Mouse (Mus musculus): ENCODE measurements around the gene Gpr19. TPM values are rescaled to one million over a fixed set of nuclear protein-coding genes. Genes with fewer than 3 reads are reported as not detected.
A peak's percentile ranks its signal among the peaks of the same experiment; 100 is the strongest.

Gpr19 gene
- total RNA-seq, 2 experiments from 2014 or later = 24.1 to 24.7 TPM

GRCm38 (mm10) chr6:134854782-134855181 is 43.6 kb downstream of the Gpr19 start:
- no peak for DNase-seq (ENCODE audit: low spot score in 2 of 2)

- DNase-seq (ENCODE audit: low spot score in 2 of 2) = no peak
These were observed 48.4 kb downstream of the Gpr19 start for GRCm38 (mm10) chr6:134849985-134850384.

- DNase-seq (ENCODE audit: low spot score in 2 of 2) = no peak
These were observed 48.9 kb downstream of the Gpr19 start for GRCm38 (mm10) chr6:134849461-134849860.

GRCm38 (mm10) chr6:134848197-134848890 is 50.0 kb downstream of the Gpr19 start:
- no peak for DNase-seq (ENCODE audit: low spot score in 2 of 2)

GRCm38 (mm10) chr6:134847550-134847949 is 50.8 kb downstream of the Gpr19 start:
- DNase-seq (ENCODE audit: low spot score in 2 of 2) = no peak

GRCm38 (mm10) chr6:134846308-134846707 is 52.1 kb downstream of the Gpr19 start:
- no peak for DNase-seq (ENCODE audit: low spot score in 2 of 2)

- DNase-seq (ENCODE audit: low spot score in 2 of 2) = no peak
These were observed 52.7 kb downstream of the Gpr19 start for GRCm38 (mm10) chr6:134845726-134846125.

- DNase-seq (ENCODE audit: low spot score in 2 of 2) = no peak
These were observed 58.0 kb downstream of the Gpr19 start for GRCm38 (mm10) chr6:134840346-134840745.

GRCm38 (mm10) chr6:134838111-134838510 is 60.3 kb downstream of the Gpr19 start:
- DNase-seq (ENCODE audit: low spot score in 2 of 2) = no peak

GRCm38 (mm10) chr6:134834585-134835251 is 63.7 kb downstream of the Gpr19 start:
- no peak for DNase-seq (ENCODE audit: low spot score in 2 of 2)

GRCm38 (mm10) chr6:134830776-134831175 is 67.6 kb downstream of the Gpr19 start:
- DNase-seq (ENCODE audit: low spot score in 2 of 2) = no peak

- DNase-seq (ENCODE audit: low spot score in 2 of 2) = peak; percentile 100
These were observed 68.3 kb downstream of the Gpr19 start, which contains the start of gene Crebl2 for GRCm38 (mm10) chr6:134829786-134830700. TSS of gene Crebl2 (plus strand) at chr6:134830154.

- DNase-seq (ENCODE audit: low spot score in 2 of 2) = no peak
These were observed 75.5 kb downstream of the Gpr19 start for GRCm38 (mm10) chr6:134822844-134823243.

- no peak for DNase-seq (ENCODE audit: low spot score in 2 of 2)
These were observed 78.0 kb downstream of the Gpr19 start for GRCm38 (mm10) chr6:134820411-134820810.

GRCm38 (mm10) chr6:134819741-134820140 is 78.6 kb downstream of the Gpr19 start:
- no peak for DNase-seq (ENCODE audit: low spot score in 2 of 2)

Other genes with a start within 250 kb of the Gpr19 start
- gene Dusp16, start 106.0 kb downstream of the Gpr19 start, total RNA-seq (2021) = 1 to 10 TPM; 8.6 to 9.5 TPM
- gene Crebl2, start 68.4 kb downstream of the Gpr19 start, total RNA-seq (2021) = 10 to 100 TPM; 19.4 to 19.5 TPM
- gene Cdkn1b, start 21.8 kb upstream of the Gpr19 start, total RNA-seq (2021) = 10 to 100 TPM; 55.5 to 57.1 TPM
- 1 to 10 TPM; 3.5 to 4.4 TPM for gene Apold1, start 83.1 kb upstream of the Gpr19 start, total RNA-seq (2021)
- 10 to 100 TPM; 54.4 to 55.3 TPM for gene Ddx47, start 113.0 kb upstream of the Gpr19 start, total RNA-seq (2021)
- under 1 TPM in 1 of 2 experiments, not detected in 1; 0.17 TPM for gene Gprc5a, start 167.1 kb upstream of the Gpr19 start, total RNA-seq (2021)
- gene Gprc5d, start 219.7 kb upstream of the Gpr19 start, total RNA-seq (2021) = not detected